Mouse (Mus musculus): ENCODE results near the gene Phf1.

- TF ChIP-seq TAL1 (IDR thresholded peaks at IDR 0.05; ENCODE audit: low read length) (no peak), GATA1 (IDR thresholded peaks at IDR 0.05; ENCODE audit: low read length) (no peak)
These were observed 26.0 kb downstream of the Phf1 start for GRCm38 (mm10) chr17:26958880-26959279.
